Mouse (Mus musculus): ENCODE results near the gene St6galnac3. TPM values are rescaled to one million over a fixed set of nuclear protein-coding genes. Genes with fewer than 3 reads are reported as not detected.

St6galnac3 gene
- total RNA-seq, 2 experiments from 2014 or later = 25.9 to 27.4 TPM

GRCm38 (mm10) chr3:153748293-153748692 lies 23.3 kb upstream of the St6galnac3 start:
- DNase-seq (ENCODE audit: low spot score in 2 of 2) = no peak
- H3K27ac ChIP-seq = no peak overlapping the region
- no peak for TF ChIP-seq CTCF (conservative IDR thresholded peaks at IDR 0.05)
- no peak overlapping the region for H3K4me3 ChIP-seq

GRCm38 (mm10) chr3:153745099-153745498 lies 20.1 kb upstream of the St6galnac3 start:
- TF ChIP-seq CTCF (conservative IDR thresholded peaks at IDR 0.05) = no peak
- no peak overlapping the region for H3K27ac ChIP-seq
- H3K4me3 ChIP-seq = no peak overlapping the region
- DNase-seq (ENCODE audit: low spot score in 2 of 2) = no peak

GRCm38 (mm10) chr3:153744447-153744846 lies 19.5 kb upstream of the St6galnac3 start:
- DNase-seq (ENCODE audit: low spot score in 2 of 2) = no peak

GRCm38 (mm10) chr3:153741800-153742199 lies 16.8 kb upstream of the St6galnac3 start:
- H3K4me3 ChIP-seq = no peak overlapping the region
- no peak overlapping the region for H3K27ac ChIP-seq
- TF ChIP-seq CTCF (conservative IDR thresholded peaks at IDR 0.05) = no peak
- no peak for DNase-seq (ENCODE audit: low spot score in 2 of 2)

More at GRCm38 (mm10) chr3:153744447-153744846, 19.5 kb upstream of the St6galnac3 start:
- TF ChIP-seq CTCF (conservative IDR thresholded peaks at IDR 0.05) = no peak
- H3K4me3 ChIP-seq = no peak overlapping the region
- H3K27ac ChIP-seq = no peak overlapping the region

GRCm38 (mm10) chr3:153739351-153739750 lies 14.4 kb upstream of the St6galnac3 start:
- TF ChIP-seq CTCF (conservative IDR thresholded peaks at IDR 0.05) = no peak
- Histone ChIP-seq H3K4me3 (no peak overlapping the region), H3K27ac (no peak overlapping the region)
- DNase-seq (ENCODE audit: low spot score in 2 of 2) = no peak

- TF ChIP-seq CTCF (conservative IDR thresholded peaks at IDR 0.05) = no peak
Measured at GRCm38 (mm10) chr3:153738421-153738820, 13.4 kb upstream of the St6galnac3 start.

GRCm38 (mm10) chr3:153736756-153737280 lies 11.8 kb upstream of the St6galnac3 start:
- Histone ChIP-seq H3K4me3 (no peak overlapping the region), H3K27ac (no peak overlapping the region)
- DNase-seq (ENCODE audit: low spot score in 2 of 2) = no peak
- TF ChIP-seq CTCF (conservative IDR thresholded peaks at IDR 0.05) = no peak

More at GRCm38 (mm10) chr3:153738421-153738820, 13.4 kb upstream of the St6galnac3 start:
- no peak overlapping the region for H3K4me3 ChIP-seq
- H3K27ac ChIP-seq = no peak overlapping the region
- DNase-seq (ENCODE audit: low spot score in 2 of 2) = no peak

- no peak for DNase-seq (ENCODE audit: low spot score in 2 of 2)
- Histone ChIP-seq H3K4me3 (no peak overlapping the region), H3K27ac (no peak overlapping the region)
- TF ChIP-seq CTCF (conservative IDR thresholded peaks at IDR 0.05) = no peak
Measured at GRCm38 (mm10) chr3:153735796-153736549, 11.0 kb upstream of the St6galnac3 start.

GRCm38 (mm10) chr3:153734741-153735140 lies 9.8 kb upstream of the St6galnac3 start:
- TF ChIP-seq CTCF (conservative IDR thresholded peaks at IDR 0.05) = no peak
- H3K4me3 ChIP-seq = no peak overlapping the region
- H3K27ac ChIP-seq = no peak overlapping the region
- no peak for DNase-seq (ENCODE audit: low spot score in 2 of 2)

- Histone ChIP-seq H3K27ac (no peak overlapping the region), H3K4me3 (no peak overlapping the region)
- no peak for TF ChIP-seq CTCF (conservative IDR thresholded peaks at IDR 0.05)
- DNase-seq (ENCODE audit: low spot score in 2 of 2) = no peak
Measured at GRCm38 (mm10) chr3:153733364-153734159, 8.6 kb upstream of the St6galnac3 start.

- DNase-seq (ENCODE audit: low spot score in 2 of 2) = no peak
- Histone ChIP-seq H3K27ac (no peak overlapping the region), H3K4me3 (no peak overlapping the region)
- no peak for TF ChIP-seq CTCF (conservative IDR thresholded peaks at IDR 0.05)
Measured at GRCm38 (mm10) chr3:153732749-153733148, 7.8 kb upstream of the St6galnac3 start.

GRCm38 (mm10) chr3:153732035-153732434 lies 7.1 kb upstream of the St6galnac3 start:
- no peak for DNase-seq (ENCODE audit: low spot score in 2 of 2)
- Histone ChIP-seq H3K27ac (no peak overlapping the region), H3K4me3 (no peak overlapping the region)
- no peak for TF ChIP-seq CTCF (conservative IDR thresholded peaks at IDR 0.05)

- no peak for TF ChIP-seq CTCF (conservative IDR thresholded peaks at IDR 0.05)
- Histone ChIP-seq H3K27ac (no peak overlapping the region), H3K4me3 (no peak overlapping the region)
- DNase-seq (ENCODE audit: low spot score in 2 of 2) = no peak
Measured at GRCm38 (mm10) chr3:153728577-153728976, 3.6 kb upstream of the St6galnac3 start.

All from layer of hippocampus, adult 2 months (tissue).